Mouse (Mus musculus) heart, postnatal 0 days (tissue): Measurements from ENCODE around the gene Vstm4.

Experiments used
- CTCF ChIP-seq: IDR thresholded peaks from 2 replicates; pipeline ENCODE4 v1.5.1; 2016; ENCODE audit warnings: antibody characterized with exemption, control low read depth, low read depth
- EP300 ChIP-seq: IDR thresholded peaks from 2 replicates; pipeline ENCODE4 v1.6.1; 2016; ENCODE audit warnings: antibody characterized with exemption, low read depth

DNA sequence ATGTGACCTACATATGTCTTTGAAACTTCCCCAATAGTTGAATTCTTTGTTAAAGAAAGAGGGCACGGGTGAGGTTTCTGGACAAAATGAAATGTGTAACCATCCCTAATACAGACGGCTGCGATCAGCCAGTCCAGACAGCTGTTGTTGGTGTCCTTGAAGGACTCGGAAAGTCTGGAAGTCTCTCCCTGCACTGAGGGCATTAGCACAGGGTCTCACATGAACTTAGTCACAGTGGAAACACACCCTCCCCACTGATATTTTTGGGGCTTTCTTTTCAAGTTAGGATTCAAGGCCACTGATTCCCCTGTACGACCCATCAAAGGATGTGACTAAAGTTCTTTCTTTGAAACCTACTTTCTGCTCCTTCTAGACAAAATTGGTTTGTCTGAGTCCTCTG is 23.8 kb downstream of the Vstm4 start:
- TF ChIP-seq CTCF (no peak), EP300 (no peak)
